Mouse (Mus musculus): ENCODE data around the gene Afg1l. TPM values are rescaled to one million over a fixed set of nuclear protein-coding genes. Genes with fewer than 3 reads are reported as not detected.

Gene Afg1l
- total RNA-seq (2023): 1.8 and 2.1 TPM in 2 replicates

DNA sequence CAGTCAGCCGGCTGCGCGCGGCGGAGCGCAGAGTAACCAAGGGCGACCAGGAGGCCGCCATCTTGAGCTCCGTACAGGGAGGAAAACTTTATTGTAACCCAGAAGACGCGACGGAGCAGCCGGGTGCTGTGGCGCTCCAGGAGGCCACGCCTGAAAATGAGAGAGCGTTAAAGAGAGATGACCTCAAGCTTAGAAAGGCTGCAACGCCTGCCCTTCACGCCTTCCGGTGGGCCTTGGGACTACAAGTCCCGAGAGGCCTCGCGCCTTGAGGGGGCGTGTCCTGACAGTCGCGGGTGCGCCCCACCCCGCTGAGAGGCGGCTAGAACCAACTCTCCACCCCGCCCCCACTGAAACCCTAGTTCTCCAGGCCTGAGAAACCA, at the start of gene Afg1l:
Gene Afg1l (minus strand): TSS at position 225 of the 380 bp plus-strand sequence.

DNA sequence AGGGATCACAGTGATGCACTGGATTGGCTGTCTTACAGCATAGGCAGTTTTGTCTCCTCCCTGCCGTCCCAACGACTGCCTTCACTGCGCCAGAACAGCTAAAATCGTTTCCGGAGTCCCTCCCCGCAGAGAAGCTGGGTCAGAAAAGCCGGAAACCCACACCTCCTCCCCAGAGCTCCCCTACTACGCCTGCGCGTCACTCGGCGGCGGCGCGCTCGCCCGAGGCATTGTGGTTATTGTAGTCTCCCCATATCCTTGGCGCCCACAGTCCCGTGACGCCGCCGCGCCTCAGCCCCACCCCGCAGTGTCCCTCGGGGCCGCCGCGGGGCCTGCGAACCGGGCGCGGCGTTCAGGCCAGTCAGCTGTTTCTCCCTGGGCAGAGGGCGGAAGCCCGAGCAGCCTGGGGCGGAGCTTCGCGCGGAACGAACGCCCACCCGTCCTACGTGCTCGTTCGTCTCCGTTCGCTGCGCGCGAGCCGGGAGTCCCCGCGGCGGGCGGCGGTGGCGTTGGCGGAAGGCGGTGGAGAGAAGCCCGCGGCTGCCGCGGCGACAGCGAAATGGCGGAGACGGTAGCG, 23.5 kb upstream of the Afg1l start, which contains the start of gene Snx3:
Gene Snx3 (plus strand): TSS at position 256 of the 574 bp plus-strand sequence.

DNA sequence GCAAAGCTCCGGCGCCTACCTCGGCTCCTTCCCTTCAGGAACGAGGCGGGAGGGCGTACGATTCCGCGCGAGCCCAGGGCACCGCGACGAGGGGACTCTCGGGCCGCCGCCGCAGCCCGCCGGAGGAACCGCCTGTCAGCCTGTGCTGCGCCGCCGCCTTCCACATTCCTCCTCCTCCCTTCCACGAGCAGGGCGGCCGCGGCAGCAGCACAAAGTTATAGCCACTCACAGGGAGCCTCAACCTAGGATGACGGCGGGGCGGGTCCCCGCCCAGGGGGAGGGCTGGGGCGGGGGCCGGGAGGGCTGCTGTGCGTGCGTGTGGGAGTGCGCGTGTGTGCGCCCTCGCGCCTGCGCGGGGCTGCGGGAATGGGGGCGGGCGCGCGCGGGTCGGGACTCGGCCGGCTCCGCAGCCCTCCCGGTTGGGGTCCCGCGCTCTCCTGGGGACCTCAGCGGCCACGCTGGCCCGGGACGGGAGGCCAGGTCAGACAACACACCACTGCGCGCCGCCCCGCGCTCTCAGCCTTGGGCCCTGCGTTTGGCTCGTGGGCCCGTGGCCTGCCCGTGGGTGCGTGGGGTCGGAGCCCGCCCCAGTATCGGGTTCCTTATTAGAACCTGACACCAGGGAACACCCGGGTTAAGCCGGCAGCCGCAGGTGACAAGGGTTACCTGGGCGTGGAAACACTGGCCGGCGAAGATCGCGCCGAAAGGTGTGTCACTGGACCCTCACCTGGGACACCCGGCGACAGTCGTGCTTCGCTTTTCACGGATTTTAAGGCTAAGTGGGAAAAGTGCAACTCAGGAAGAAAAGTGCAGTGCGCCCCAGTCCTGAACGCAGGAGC, 201.6 kb downstream of the Afg1l start, which contains the start of gene Foxo3:
Gene Foxo3 (minus strand): TSS at position 249 of the 839 bp plus-strand sequence.

Other genes starting within 250 kb of the Afg1l start
- gene Foxo3, start 201.8 kb downstream of the Afg1l start, total RNA-seq (2023): 105 and 137 TPM in 2 replicates
- 84.5 and 89.9 TPM in 2 replicates for gene Snx3, start 23.5 kb upstream of the Afg1l start, total RNA-seq (2023)
- not detected in 2 replicates for gene Nr2e1, start 105.1 kb upstream of the Afg1l start, total RNA-seq (2023)
- gene Ostm1, start 105.3 kb upstream of the Afg1l start, total RNA-seq (2023): 27.4 and 31.3 TPM in 2 replicates